Mouse (Mus musculus) kidney, embryonic 16.5 days (tissue): ENCODE data around the gene Ephb1. TPM values are rescaled to one million over a fixed set of nuclear protein-coding genes. Genes with fewer than 3 reads are reported as not detected.

Experiments
- ATAC-seq: fragments of 200-750 bp; cut with Nextera tagmentation; 2 replicates; pipeline ENCODE4 v1.8.0; 2017; ENCODE audit warnings: moderate TSS enrichment; ENCODE audit not compliant: low FRiP score, low TSS enrichment
- H3K27ac ChIP-seq: fragments of 300-500 bp; sonication (generic); 2 replicates; pipeline ENCODE4 v1.5.1; 2014; ENCODE audit warnings: low read length
- H3K27me3 ChIP-seq: fragments of 300-500 bp; sonication (generic); 2 replicates; pipeline ENCODE4 v1.6.1; 2014; ENCODE audit warnings: low read length, control low read depth, mixed read lengths; ENCODE audit not compliant: insufficient read depth
- H3K36me3 ChIP-seq: fragments of 300-500 bp; sonication (generic); 2 replicates; pipeline ENCODE4 v1.6.1; 2014; ENCODE audit warnings: low read length, control low read depth, mixed read lengths; ENCODE audit not compliant: insufficient read depth
- H3K4me1 ChIP-seq: fragments of 300-500 bp; sonication (generic); 2 replicates; pipeline ENCODE4 v1.6.1; 2014; ENCODE audit warnings: low read length, control low read depth, mixed read lengths; ENCODE audit not compliant: insufficient read depth
- H3K4me2 ChIP-seq: fragments of 300-500 bp; sonication (generic); replicated peaks from 2 replicates; pipeline ENCODE4 v1.6.1; 2014; ENCODE audit warnings: low read depth, low read length
- H3K4me3 ChIP-seq: fragments of 300-500 bp; sonication (generic); 2 replicates; pipeline ENCODE4 v1.5.1; 2014; ENCODE audit warnings: mild to moderate bottlenecking, low read length
- H3K9ac ChIP-seq: fragments of 300-500 bp; sonication (generic); replicated peaks from 2 replicates; pipeline ENCODE4 v1.6.1; 2014; ENCODE audit warnings: low read length
- H3K9me3 ChIP-seq: fragments of 300-500 bp; sonication (generic); 2 replicates; pipeline ENCODE4 v1.6.1; 2016; ENCODE audit warnings: low read length, control low read depth
- WGBS: fragments of 180-500 bp; shearing (Covaris S2); extraction: QIAGEN DNeasy Blood & Tissue Kit; methylation state at CpG from one replicate; pipeline ENCODE4 v1.1.7; 2014; 5-methylcytosine and 5-hydroxymethylcytosine counted together
- polyA plus RNA-seq: library from polyadenylated mRNA; unstranded; fragments of >200 nt; fragmentation: Nextera tagmentation; extraction: Ambion mirVana; gene quantifications from 2 replicates; pipeline ENCODE4 v1.2.1, GENCODE M21; 2015

Gene Ephb1
- polyA plus RNA-seq, 1 experiment from 2014 or later: 4.1 TPM

GRCm38 (mm10) chr9:102192724-102193685 lies 161.5 kb downstream of the Ephb1 start:
- Histone ChIP-seq H3K9ac (no peak overlapping the region), H3K4me2 (no peak overlapping the region), H3K9me3 (no peaks in the 10 kb centered on the region), H3K27me3 (no peaks in the 10 kb centered on the region), H3K4me1 (peaks cover 5% of the 10 kb centered on the region; the same call in 1 of the 2 replicates), H3K36me3 (no peaks in the 10 kb centered on the region), H3K4me3 (no peak overlapping the region), H3K27ac (no peak overlapping the region)
- no peak for ATAC-seq
- 50% methylated on average over 13 of the region's 13 CpGs for WGBS

DNA sequence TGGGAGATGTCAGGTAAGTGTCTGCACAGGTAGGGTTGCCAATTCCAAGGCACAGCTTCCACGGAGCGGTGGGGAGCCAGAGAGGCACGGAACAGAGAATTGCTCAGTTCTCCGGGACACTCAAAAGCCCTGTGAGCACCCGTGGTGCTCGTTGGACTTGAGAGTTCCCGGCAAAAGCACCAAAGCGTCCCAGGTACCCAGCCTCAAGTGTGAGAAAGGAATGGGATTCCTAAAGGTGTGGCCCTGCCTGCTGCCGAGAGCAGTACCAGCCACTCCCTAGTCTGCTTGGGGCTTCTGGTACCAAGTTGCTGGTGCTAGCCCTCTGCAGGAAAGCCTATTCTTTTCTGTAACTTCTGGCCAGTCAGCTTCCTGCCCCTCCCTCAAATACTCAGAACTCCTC lies 164.4 kb downstream of the Ephb1 start:
- no peaks in the 10 kb centered on the region for H3K27me3 ChIP-seq
- 87% methylated on average over 9 of the region's 9 CpGs for WGBS
- H3K9ac ChIP-seq: no peak overlapping the region
- no peaks in the 10 kb centered on the region for H3K9me3 ChIP-seq
- no peak for ATAC-seq
- no peak overlapping the region for H3K4me2 ChIP-seq
- H3K4me3 ChIP-seq: no peak overlapping the region
- H3K27ac ChIP-seq: no peak overlapping the region
- H3K36me3 ChIP-seq: no peaks in the 10 kb centered on the region
- peaks cover 5% of the 10 kb centered on the region; the same call in 1 of the 2 replicates for H3K4me1 ChIP-seq

DNA sequence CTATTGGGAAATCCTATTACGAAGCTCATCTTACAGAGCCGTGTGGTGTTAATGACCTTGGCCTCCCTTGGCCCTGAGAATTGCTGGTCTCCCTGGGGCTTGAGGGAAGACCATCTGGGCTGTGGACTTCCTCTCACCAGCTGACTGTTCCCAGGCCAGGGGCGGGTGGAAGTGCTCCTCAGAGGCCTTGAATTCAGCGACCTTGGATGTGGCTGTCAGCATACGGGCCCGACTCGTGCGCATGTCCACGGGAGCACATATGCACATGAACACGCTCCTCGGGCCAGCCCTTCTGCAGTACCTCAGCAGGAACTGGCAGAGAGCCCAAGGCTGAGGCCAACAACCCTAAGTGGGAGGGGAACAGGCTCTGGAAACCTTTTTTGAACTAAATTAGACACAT lies 165.1 kb downstream of the Ephb1 start:
- peaks cover 5% of the 10 kb centered on the region; the same call in 1 of the 2 replicates for H3K4me1 ChIP-seq
- H3K4me2 ChIP-seq: no peak overlapping the region
- no peak overlapping the region for H3K27ac ChIP-seq
- H3K9ac ChIP-seq: no peak overlapping the region
- no peak overlapping the region for H3K4me3 ChIP-seq
- no peaks in the 10 kb centered on the region for H3K27me3 ChIP-seq
- ATAC-seq: no peak
- no peaks in the 10 kb centered on the region for H3K9me3 ChIP-seq
- H3K36me3 ChIP-seq: no peaks in the 10 kb centered on the region
- WGBS: 36% methylated on average over 11 of the region's 11 CpGs

DNA sequence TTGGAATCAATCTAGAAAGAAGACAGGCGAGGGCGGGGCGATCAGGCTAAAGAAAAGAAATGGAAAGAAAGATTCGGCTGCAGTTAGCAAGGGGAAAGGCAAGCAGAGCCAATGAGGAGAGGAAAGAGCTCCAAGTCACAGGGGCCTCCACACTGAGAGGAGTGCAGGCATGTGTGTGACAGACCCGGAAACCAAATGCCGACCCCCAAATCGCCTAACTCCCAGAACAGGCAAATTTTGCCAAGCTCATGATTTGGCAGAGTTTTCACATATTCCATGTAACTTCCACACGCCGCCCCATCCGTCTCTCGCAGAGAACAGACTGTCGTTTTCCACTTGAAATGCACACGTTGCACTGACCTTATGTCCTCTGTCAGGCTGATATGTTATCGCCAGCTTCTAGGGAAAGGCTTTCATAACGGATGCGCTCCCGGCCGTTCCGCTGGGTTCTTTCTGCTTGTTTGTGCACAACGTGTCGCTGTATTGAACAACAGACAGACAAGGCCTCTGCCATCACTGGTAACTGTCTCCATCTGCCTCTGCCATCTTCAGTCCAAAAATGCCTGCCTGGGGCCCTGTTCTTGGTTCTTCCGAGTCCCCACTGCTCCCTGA lies 170.7 kb downstream of the Ephb1 start:
- Histone ChIP-seq H3K9ac (no peak overlapping the region), H3K27ac (no peak overlapping the region), H3K4me2 (no peak overlapping the region), H3K27me3 (no peaks in the 10 kb centered on the region), H3K4me3 (no peak overlapping the region), H3K36me3 (no peaks in the 10 kb centered on the region), H3K9me3 (no peaks in the 10 kb centered on the region), H3K4me1 (peaks cover 10% of the 10 kb centered on the region)
- ATAC-seq: no peak
- 71% methylated on average over 22 of the region's 22 CpGs for WGBS

GRCm38 (mm10) chr9:102181810-102182490 lies 172.5 kb downstream of the Ephb1 start:
- Histone ChIP-seq H3K27me3 (no peaks in the 10 kb centered on the region), H3K36me3 (no peaks in the 10 kb centered on the region), H3K9ac (no peak overlapping the region), H3K27ac (no peak overlapping the region), H3K4me3 (no peak overlapping the region), H3K9me3 (no peaks in the 10 kb centered on the region), H3K4me1 (peaks cover 10% of the 10 kb centered on the region), H3K4me2 (no peak overlapping the region)
- ATAC-seq: no peak
- 63% methylated on average over 10 of the region's 10 CpGs for WGBS

GRCm38 (mm10) chr9:102181276-102181675 lies 173.2 kb downstream of the Ephb1 start:
- peak; percentile 54; the same call in 1 of the 2 replicates for ATAC-seq
- Histone ChIP-seq H3K4me2 (no peak overlapping the region), H3K9me3 (no peaks in the 10 kb centered on the region), H3K9ac (no peak overlapping the region), H3K27me3 (no peaks in the 10 kb centered on the region), H3K36me3 (no peaks in the 10 kb centered on the region), H3K4me1 (peaks cover 10% of the 10 kb centered on the region), H3K27ac (no peak overlapping the region), H3K4me3 (no peak overlapping the region)
- WGBS: 44% methylated on average over 3 of the region's 3 CpGs

GRCm38 (mm10) chr9:102180486-102180885 lies 174.0 kb downstream of the Ephb1 start:
- Histone ChIP-seq H3K27ac (no peak overlapping the region), H3K4me1 (peaks cover 10% of the 10 kb centered on the region), H3K27me3 (no peaks in the 10 kb centered on the region), H3K36me3 (no peaks in the 10 kb centered on the region), H3K4me2 (no peak overlapping the region), H3K9ac (no peak overlapping the region), H3K4me3 (no peak overlapping the region), H3K9me3 (no peaks in the 10 kb centered on the region)
- ATAC-seq: no peak
- WGBS: 35% methylated on average over 2 of the region's 2 CpGs

GRCm38 (mm10) chr9:102180070-102180469 lies 174.4 kb downstream of the Ephb1 start:
- Histone ChIP-seq H3K4me2 (no peak overlapping the region), H3K4me1 (peaks cover 10% of the 10 kb centered on the region), H3K9ac (no peak overlapping the region), H3K27ac (no peak overlapping the region), H3K27me3 (no peaks in the 10 kb centered on the region), H3K36me3 (no peaks in the 10 kb centered on the region), H3K9me3 (no peaks in the 10 kb centered on the region), H3K4me3 (no peak overlapping the region)
- WGBS: 50% methylated on average over 2 of the region's 2 CpGs
- ATAC-seq: 0 out of 2 replicates have a peak, but pooled peaks have one; percentile 42

- Histone ChIP-seq H3K9me3 (no peaks in the 10 kb centered on the region), H3K4me1 (no peaks in the 10 kb centered on the region), H3K9ac (no peak overlapping the region), H3K27me3 (peaks cover 5% of the 10 kb centered on the region; the same call in 1 of the 2 replicates), H3K36me3 (no peaks in the 10 kb centered on the region), H3K4me3 (no peak overlapping the region), H3K4me2 (no peak overlapping the region), H3K27ac (no peak overlapping the region)
- ATAC-seq: no peak
- 42% methylated on average over 7 of the region's 7 CpGs for WGBS
These were observed 184.8 kb downstream of the Ephb1 start for GRCm38 (mm10) chr9:102169706-102170105.
